Mouse (Mus musculus) G1E (cell line): ENCODE data around the gene Pak4.

Experiments
- CTCF ChIP-seq: IDR thresholded peaks from 2 replicates; pipeline ENCODE4 v1.5.1; 2012; ENCODE audit warnings: low read depth, low read length, inconsistent platforms, mixed read lengths
- GATA2 ChIP-seq: IDR thresholded peaks from 2 replicates; pipeline ENCODE4 v1.6.1; 2012; ENCODE audit warnings: low read depth, low read length, inconsistent platforms, borderline replicate concordance
- TAL1 ChIP-seq: conservative IDR thresholded peaks from 2 replicates; pipeline ENCODE4 v1.6.1; 2012; ENCODE audit warnings: low read depth, low read length, inconsistent platforms, mixed read lengths

GRCm38 (mm10) chr7:28567539-28567938, 30.4 kb downstream of the Pak4 start:
- TF ChIP-seq CTCF (no peak), GATA2 (no peak), TAL1 (no peak)
